In the genomic region with DNA sequence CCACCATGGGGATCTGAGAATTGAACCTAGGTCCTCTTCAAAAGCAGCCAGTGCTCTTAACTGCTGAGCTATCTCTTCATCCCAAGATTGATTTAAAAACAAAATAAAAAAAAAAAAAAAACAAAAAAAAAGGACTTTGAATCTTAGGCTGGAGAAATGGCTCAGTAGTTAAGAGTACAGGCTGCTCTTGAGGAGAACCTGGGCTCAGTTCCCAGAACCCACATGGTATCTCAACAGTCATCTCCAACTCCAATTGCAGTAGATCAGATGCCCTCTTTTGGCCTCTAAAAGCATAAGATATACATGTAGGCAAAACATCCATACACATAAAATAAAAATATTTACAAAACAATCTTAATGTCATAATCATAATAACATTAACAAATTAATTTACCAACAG, we compare ENCODE assay signal across 11 mouse cellular contexts.
"Had no signal": no experiment of that assay in that cellular context is flagged by ENCODE, and none has a peak within 500 bp of the region (broad histone marks: within the 10 kb centered on the region; RNA-seq: fewer than 3 reads in every experiment).

No protein-coding gene starts in this region.

- H3K27me3 ChIP-seq: liver, embryonic 13.5 days; lung, embryonic 15.5 days; megakaryocyte, embryonic 14.5 days; midbrain, embryonic 15.5 days; neural tube, embryonic 12.5 days had no signal

- DNase-seq: liver, embryonic 13.5 days; liver, postnatal 0 days; lung, postnatal 14 days; thymus, postnatal 4 days had no signal

- H3K27ac ChIP-seq: limb, embryonic 10.5 days; liver, embryonic 13.5 days; lung, embryonic 15.5 days; macrophage; midbrain, embryonic 15.5 days; neural tube, embryonic 12.5 days; stomach, postnatal 0 days had no signal

- H3K9me3 ChIP-seq: limb, embryonic 10.5 days; liver, embryonic 13.5 days; lung, embryonic 15.5 days; megakaryocyte, embryonic 14.5 days; midbrain, embryonic 15.5 days; neural tube, embryonic 12.5 days had no signal

- H3K4me3 ChIP-seq: limb, embryonic 10.5 days; liver, embryonic 13.5 days; lung, embryonic 15.5 days; megakaryocyte, embryonic 14.5 days; midbrain, embryonic 15.5 days; neural tube, embryonic 12.5 days had no signal

- H3K4me1 ChIP-seq: limb, embryonic 10.5 days; liver, embryonic 13.5 days; lung, embryonic 15.5 days; megakaryocyte, embryonic 14.5 days; midbrain, embryonic 15.5 days; neural tube, embryonic 12.5 days had no signal

- H3K36me3 ChIP-seq: limb, embryonic 10.5 days; liver, embryonic 13.5 days; lung, embryonic 15.5 days; midbrain, embryonic 15.5 days; neural tube, embryonic 12.5 days had no signal
